Mouse (Mus musculus): ENCODE measurements around the gene Dlx6. TPM values are rescaled to one million over a fixed set of nuclear protein-coding genes. Genes with fewer than 3 reads are reported as not detected.

Gene Dlx6
- polyA plus RNA-seq, 1 experiment from 2014 or later: not detected

DNA sequence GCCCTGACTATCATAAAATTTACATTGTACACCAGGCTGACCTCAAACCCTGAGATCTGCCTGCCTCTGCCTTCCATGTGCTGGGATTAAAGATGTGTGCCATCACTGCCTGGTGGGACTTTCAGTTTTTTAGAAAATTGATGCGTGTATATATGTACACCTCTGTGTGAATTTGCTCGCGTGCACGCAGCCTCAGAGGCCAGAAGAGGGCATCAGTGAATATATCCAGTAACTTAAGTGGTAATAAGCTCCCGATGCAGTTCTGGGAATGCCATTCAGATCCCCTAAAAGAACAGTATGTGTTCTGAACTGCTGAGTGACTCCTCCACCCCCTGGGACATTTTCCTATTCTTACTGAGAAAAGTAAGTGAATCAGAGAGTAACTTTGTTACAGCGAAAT, 26.9 kb downstream of the Dlx6 start:
- ATAC-seq (replicated peaks; ENCODE audit: extremely low read depth, insufficient read depth, low FRiP score): no peak
- Histone ChIP-seq H3K4me2 (ENCODE audit: low read depth, low read length) (no peak overlapping the region), H3K27me3 (ENCODE audit: control insufficient read depth, insufficient read depth, low read length) (peaks cover 22% of the 10 kb centered on the region), H3K4me3 (ENCODE audit: low read length) (no peak overlapping the region), H3K27ac (ENCODE audit: low read length) (no peak overlapping the region), H3K9me3 (replicated peaks; ENCODE audit: control insufficient read depth, low read length) (no peaks in the 10 kb centered on the region), H3K9ac (ENCODE audit: low read length) (no peak overlapping the region), H3K4me1 (ENCODE audit: control insufficient read depth, insufficient read depth, low read length) (no peaks in the 10 kb centered on the region), H3K36me3 (ENCODE audit: control insufficient read depth, insufficient read depth) (no peaks in the 10 kb centered on the region)
- 61% methylated on average over 6 of the region's 6 CpGs for WGBS

DNA sequence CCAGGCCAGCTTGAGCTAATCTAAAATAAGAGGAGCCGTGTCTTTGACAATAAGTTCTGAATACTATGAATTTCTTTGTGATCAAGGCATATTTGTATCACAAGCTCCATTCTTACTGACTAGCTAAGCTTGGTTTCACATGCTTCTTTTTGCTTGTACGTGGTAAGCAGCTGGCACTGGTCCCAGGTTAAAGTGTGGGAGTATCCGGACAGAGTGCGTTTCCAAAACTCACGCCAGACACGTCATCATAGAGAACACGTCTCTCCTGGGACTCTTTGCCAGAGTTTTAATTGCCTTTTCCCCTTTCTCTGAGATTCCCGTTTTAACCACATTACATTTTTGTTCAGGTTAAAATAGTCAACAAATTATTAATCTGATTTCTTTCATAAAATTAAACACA, 46.5 kb downstream of the Dlx6 start:
- no peaks in the 10 kb centered on the region for H3K9me3 ChIP-seq (replicated peaks; ENCODE audit: control insufficient read depth, low read length)
- no peak overlapping the region for H3K9ac ChIP-seq (ENCODE audit: low read length)
- no peak overlapping the region for H3K4me2 ChIP-seq (ENCODE audit: low read depth, low read length)
- no peaks in the 10 kb centered on the region for H3K27me3 ChIP-seq (ENCODE audit: control insufficient read depth, insufficient read depth, low read length)
- WGBS: 25% methylated on average over 8 of the region's 8 CpGs
- ATAC-seq (replicated peaks; ENCODE audit: extremely low read depth, insufficient read depth, low FRiP score): 0 out of 2 replicates have a peak, but pooled peaks have one; percentile 58
- no peak overlapping the region for H3K4me3 ChIP-seq (ENCODE audit: low read length)
- H3K4me1 ChIP-seq (ENCODE audit: control insufficient read depth, insufficient read depth, low read length): no peaks in the 10 kb centered on the region
- H3K27ac ChIP-seq (ENCODE audit: low read length): no peak overlapping the region
- no peaks in the 10 kb centered on the region for H3K36me3 ChIP-seq (ENCODE audit: control insufficient read depth, insufficient read depth)

DNA sequence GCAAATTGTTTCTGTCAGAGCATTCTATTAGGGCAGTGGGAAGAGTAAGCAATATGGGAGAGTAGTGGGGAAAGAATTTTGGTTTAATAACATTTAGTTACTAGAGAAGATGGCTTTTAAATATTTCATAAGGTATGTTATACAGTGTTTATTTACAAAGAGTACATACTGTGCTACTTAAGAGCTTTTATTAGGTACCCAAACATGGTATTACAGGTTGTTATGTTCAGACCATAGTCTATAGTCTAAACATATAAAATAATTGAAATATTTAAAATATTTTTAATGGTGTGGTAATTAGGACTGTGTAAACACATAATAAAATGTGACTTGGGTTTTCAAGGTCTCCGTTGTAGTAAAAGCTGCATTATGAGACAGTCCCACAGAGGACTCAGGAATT, 51.2 kb downstream of the Dlx6 start:
- Histone ChIP-seq H3K27me3 (ENCODE audit: control insufficient read depth, insufficient read depth, low read length) (no peaks in the 10 kb centered on the region), H3K9me3 (replicated peaks; ENCODE audit: control insufficient read depth, low read length) (no peaks in the 10 kb centered on the region), H3K4me1 (ENCODE audit: control insufficient read depth, insufficient read depth, low read length) (no peaks in the 10 kb centered on the region), H3K27ac (ENCODE audit: low read length) (no peak overlapping the region), H3K36me3 (ENCODE audit: control insufficient read depth, insufficient read depth) (no peaks in the 10 kb centered on the region), H3K9ac (ENCODE audit: low read length) (no peak overlapping the region), H3K4me2 (ENCODE audit: low read depth, low read length) (no peak overlapping the region), H3K4me3 (ENCODE audit: low read length) (no peak overlapping the region)
- no peak for ATAC-seq (replicated peaks; ENCODE audit: extremely low read depth, insufficient read depth, low FRiP score)
- WGBS: 65% methylated on average over 1 of the region's 1 CpGs

DNA sequence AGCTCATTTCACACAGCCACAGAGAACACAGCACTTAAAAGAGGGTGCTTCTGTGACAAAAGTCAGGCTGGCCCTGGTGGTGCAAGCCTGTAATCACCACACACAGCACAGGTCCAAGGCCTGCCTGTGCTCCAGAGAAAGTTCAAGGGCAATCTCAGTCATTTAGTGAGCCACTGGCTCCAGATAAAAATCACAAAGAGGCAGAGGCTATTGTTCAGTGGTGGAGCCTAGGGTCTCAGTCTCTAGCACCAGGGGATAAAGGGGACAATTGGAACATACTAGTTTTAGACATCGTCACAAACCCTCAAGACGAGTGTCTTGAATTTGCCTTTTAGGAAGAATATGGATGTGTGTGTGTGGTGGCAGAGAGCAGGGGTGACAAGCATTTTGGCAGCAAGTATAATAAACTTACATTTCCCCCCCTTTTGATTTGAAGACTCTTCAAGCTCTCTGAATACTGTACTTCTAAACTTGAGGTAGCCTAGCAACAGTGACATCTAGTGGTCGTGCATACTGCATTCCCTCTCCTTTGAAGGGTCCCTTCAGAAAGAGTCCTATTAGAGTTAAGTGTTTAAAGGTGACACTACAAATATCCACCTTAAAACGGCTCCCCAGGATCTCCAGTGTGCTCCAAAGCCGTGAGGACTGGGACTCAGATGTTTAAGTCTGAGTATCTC, 51.9 kb downstream of the Dlx6 start:
- H3K27me3 ChIP-seq (ENCODE audit: control insufficient read depth, insufficient read depth, low read length): no peaks in the 10 kb centered on the region
- no peak overlapping the region for H3K4me3 ChIP-seq (ENCODE audit: low read length)
- WGBS: 26% methylated on average over 5 of the region's 5 CpGs
- H3K9me3 ChIP-seq (replicated peaks; ENCODE audit: control insufficient read depth, low read length): no peaks in the 10 kb centered on the region
- ATAC-seq (replicated peaks; ENCODE audit: extremely low read depth, insufficient read depth, low FRiP score): 0 out of 2 replicates have a peak, but pooled peaks have one; percentile 37
- no peaks in the 10 kb centered on the region for H3K4me1 ChIP-seq (ENCODE audit: control insufficient read depth, insufficient read depth, low read length)
- no peaks in the 10 kb centered on the region for H3K36me3 ChIP-seq (ENCODE audit: control insufficient read depth, insufficient read depth)
- no peak overlapping the region for H3K27ac ChIP-seq (ENCODE audit: low read length)
- no peak overlapping the region for H3K4me2 ChIP-seq (ENCODE audit: low read depth, low read length)
- no peak overlapping the region for H3K9ac ChIP-seq (ENCODE audit: low read length)

DNA sequence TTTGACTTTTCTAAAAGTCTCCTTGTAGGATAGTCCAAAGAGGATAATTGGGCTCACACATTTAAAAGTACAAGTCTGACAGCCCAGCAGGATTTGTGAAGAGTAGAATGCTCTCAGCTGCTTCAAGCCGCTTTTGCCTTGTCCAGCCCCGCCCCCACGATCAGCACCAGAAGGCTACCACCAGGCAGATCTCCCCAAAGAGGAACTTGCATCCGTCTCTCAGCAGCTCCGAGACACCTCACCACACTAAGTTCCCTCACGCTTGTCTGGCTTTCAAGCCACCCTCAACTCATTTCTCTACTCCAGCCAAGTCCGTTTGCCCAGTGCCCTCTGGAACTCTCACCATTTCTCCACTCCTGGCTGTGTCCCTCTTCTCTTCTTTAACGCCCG, 52.4 kb downstream of the Dlx6 start:
- Histone ChIP-seq H3K9ac (ENCODE audit: low read length) (no peak overlapping the region), H3K27ac (ENCODE audit: low read length) (no peak overlapping the region), H3K36me3 (ENCODE audit: control insufficient read depth, insufficient read depth) (no peaks in the 10 kb centered on the region), H3K9me3 (replicated peaks; ENCODE audit: control insufficient read depth, low read length) (no peaks in the 10 kb centered on the region), H3K4me3 (ENCODE audit: low read length) (no peak overlapping the region), H3K4me1 (ENCODE audit: control insufficient read depth, insufficient read depth, low read length) (no peaks in the 10 kb centered on the region), H3K27me3 (ENCODE audit: control insufficient read depth, insufficient read depth, low read length) (no peaks in the 10 kb centered on the region), H3K4me2 (ENCODE audit: low read depth, low read length) (no peak overlapping the region)
- no peak for ATAC-seq (replicated peaks; ENCODE audit: extremely low read depth, insufficient read depth, low FRiP score)
- WGBS: 40% methylated on average over 9 of the region's 9 CpGs

DNA sequence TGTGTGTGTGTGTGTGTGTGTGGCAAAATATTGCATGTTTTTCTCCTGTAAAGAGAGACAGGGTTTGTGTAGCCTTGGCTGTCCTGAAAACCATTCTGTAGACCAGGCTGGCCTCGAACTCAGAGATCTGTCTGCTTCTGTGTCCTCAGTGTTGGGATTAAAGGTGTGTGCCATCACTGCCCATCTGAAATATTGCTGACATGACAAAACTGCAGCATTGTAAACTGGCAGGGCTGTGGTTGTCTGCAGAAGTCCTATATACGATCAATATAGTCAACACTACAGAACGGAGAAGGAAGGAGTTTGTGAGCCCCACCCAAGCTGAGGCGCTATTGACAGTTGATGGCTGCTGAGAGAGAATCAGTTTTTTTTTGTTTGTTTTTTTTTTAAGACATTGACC, 54.2 kb downstream of the Dlx6 start:
- no peak overlapping the region for H3K27ac ChIP-seq (ENCODE audit: low read length)
- WGBS: 85% methylated on average over 4 of the region's 4 CpGs
- H3K27me3 ChIP-seq (ENCODE audit: control insufficient read depth, insufficient read depth, low read length): no peaks in the 10 kb centered on the region
- H3K4me3 ChIP-seq (ENCODE audit: low read length): no peak overlapping the region
- H3K4me2 ChIP-seq (ENCODE audit: low read depth, low read length): no peak overlapping the region
- no peak for ATAC-seq (replicated peaks; ENCODE audit: extremely low read depth, insufficient read depth, low FRiP score)
- H3K9me3 ChIP-seq (replicated peaks; ENCODE audit: control insufficient read depth, low read length): no peaks in the 10 kb centered on the region
- H3K4me1 ChIP-seq (ENCODE audit: control insufficient read depth, insufficient read depth, low read length): no peaks in the 10 kb centered on the region
- H3K36me3 ChIP-seq (ENCODE audit: control insufficient read depth, insufficient read depth): no peaks in the 10 kb centered on the region
- H3K9ac ChIP-seq (ENCODE audit: low read length): no peak overlapping the region

Other genes starting within 250 kb of the Dlx6 start
- 1.1 and 1.4 TPM in 2 replicates for gene Dlx5, start 18.8 kb downstream of the Dlx6 start, polyA plus RNA-seq (2015; fragmentation: Nextera tagmentation; extraction: Ambion mirVana)
- gene Sdhaf3, start 92.7 kb downstream of the Dlx6 start, polyA plus RNA-seq (2015; fragmentation: Nextera tagmentation; extraction: Ambion mirVana): 3.9 and 4.6 TPM in 2 replicates